Mouse (Mus musculus): ENCODE measurements around the gene Adam3.

The Adam3 gene

DNA sequence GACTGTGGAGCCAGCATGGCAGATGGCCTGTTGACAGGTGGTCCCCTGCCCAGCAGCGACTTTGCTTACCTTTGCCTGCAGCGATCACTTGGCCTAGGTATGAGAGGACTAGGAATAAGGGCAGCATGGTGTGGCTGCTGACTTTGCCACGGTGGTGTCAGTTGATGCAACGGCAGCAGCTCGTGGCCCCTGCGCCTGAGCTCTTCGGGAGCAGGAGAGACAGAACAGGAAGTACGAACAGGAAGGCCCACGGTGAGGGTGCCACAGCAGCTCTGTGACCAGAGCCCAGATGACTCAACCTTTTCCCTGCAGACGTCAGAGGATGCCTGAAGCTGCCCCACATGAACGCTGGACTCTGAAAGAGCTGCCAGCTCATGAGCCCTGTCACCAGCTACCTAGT, at the start of gene Adam3:
Gene Adam3 (minus strand): TSS at position 223 of the 400 bp plus-strand sequence.
- in situ Hi-C loops (cut with MboI; ENCODE audit: low sequenced_read_pairs): no loop called here

GRCm38 (mm10) chr8:24724886-24725626, 596 bp downstream of the Adam3 start:
- in situ Hi-C loops (cut with MboI; ENCODE audit: low sequenced_read_pairs): no loop called here
